Mouse (Mus musculus): ENCODE results near the gene Olfr750.

DNA sequence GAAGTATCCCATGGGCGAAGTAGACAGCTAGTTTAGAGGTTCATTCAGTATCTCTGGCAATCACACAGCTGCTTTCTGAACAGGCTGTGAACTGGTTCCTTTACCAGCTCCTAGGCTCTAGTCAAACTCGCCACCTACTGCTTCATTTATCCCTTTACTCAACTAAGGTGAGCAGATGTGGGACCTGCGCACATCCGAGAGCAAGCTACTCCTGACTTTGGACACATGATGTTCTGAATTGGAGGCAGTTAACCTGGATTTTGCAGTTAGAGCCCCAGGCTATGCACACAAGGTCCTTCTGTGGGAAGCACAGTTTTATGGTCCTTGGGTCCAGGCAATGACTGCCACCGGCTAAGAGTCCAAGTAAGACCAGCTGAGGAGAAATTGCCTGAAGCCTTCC, 13.5 kb downstream of the Olfr750 start:
- no peak for TF ChIP-seq CTCF (conservative IDR thresholded peaks at IDR 0.05; ENCODE audit: insufficient read depth, insufficient read length, low read depth, low read length)
- TF ChIP-seq POLR2A (IDR thresholded peaks at IDR 0.05; ENCODE audit: low read depth, low read length) = no peak
